Mouse (Mus musculus): ENCODE measurements at regions not wholly inside any gene's neighbourhood (a gene's known extent, or its start where the extent isn't known, plus 50 kb on each side); places are given as distances from the start of the nearest gene placed in this dataset.
A peak's percentile ranks its signal among the peaks of the same experiment; 100 is the strongest.
"Not testable (repeated sequence)": the region's sequence is repeated elsewhere in the genome, so short reads cannot be mapped to it uniquely, and the experiment has no call there.

DNA sequence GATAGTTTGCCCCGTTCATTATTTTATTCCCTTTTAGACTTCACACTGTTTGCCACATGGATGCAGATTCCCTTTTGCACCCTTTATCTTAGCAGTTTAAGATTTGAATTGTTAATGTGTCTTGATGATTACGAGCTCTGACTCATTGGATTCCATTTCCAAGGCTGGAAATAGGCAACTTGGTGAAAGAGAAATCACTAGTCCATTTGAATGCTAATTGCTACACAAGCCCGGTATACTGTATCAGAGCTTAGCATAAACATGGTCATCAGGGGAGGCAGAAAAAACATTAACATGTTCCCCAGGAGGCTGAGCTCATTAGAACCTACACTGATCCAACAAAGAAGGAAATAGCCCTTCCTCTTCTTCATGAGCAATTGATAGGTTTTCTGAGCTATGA lies 892.9 kb downstream of the Robo1 start:
- Histone ChIP-seq H3K4me3 (ENCODE audit: insufficient read depth, low read depth, low read length) (no peak overlapping the region), H3K4me1 (ENCODE audit: control insufficient read depth, insufficient read depth, low read length) (no peaks in the 10 kb centered on the region), H3K27me3 (ENCODE audit: control insufficient read depth, insufficient read depth, low read length) (no peaks in the 10 kb centered on the region), H3K36me3 (ENCODE audit: control insufficient read depth, insufficient read depth, low read length) (no peaks in the 10 kb centered on the region), H3K9ac (ENCODE audit: low read depth, low read length) (no peak overlapping the region), H3K79me2 (ENCODE audit: control insufficient read depth, insufficient read depth, low read length) (no peaks in the 10 kb centered on the region), H3K27ac (replicated peaks; ENCODE audit: insufficient read depth, low read depth, low read length) (no peak overlapping the region)
- no peak for DNase-seq (ENCODE audit: extremely low read depth, low read depth, low spot score)
- TF ChIP-seq POLR2A (IDR thresholded peaks at IDR 0.05; ENCODE audit: extremely low read depth, insufficient read depth, low read length) (no peak), CTCF (IDR thresholded peaks at IDR 0.05; ENCODE audit: low read depth, low read length) (no peak)
- WGBS: 55% methylated on average over 3 of the region's 3 CpGs

DNA sequence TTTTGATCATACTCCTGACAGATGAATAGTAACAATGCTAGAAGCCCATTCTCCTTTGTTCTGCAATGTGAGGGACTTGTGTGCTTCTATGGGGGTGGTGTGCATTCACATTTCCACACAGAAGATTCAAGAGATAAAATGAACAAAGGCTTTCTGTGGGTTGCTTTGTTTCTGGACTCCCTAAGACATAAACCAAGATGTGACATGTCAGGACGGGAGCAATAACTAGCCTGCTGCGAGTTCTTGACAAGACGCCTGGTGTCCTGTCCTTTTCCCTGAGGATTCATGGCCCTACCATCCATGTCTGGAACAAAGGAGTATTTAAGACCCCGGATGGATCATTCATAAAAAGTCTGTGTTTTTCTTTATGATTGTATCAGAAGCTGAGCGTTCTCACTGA lies 874.7 kb downstream of the Robo1 start:
- no peak overlapping the region for H3K4me3 ChIP-seq (ENCODE audit: insufficient read depth, low read depth, low read length)
- DNase-seq (ENCODE audit: extremely low read depth, low read depth, low spot score): no peak
- H3K27ac ChIP-seq (replicated peaks; ENCODE audit: insufficient read depth, low read depth, low read length): no peak overlapping the region
- H3K36me3 ChIP-seq (ENCODE audit: control insufficient read depth, insufficient read depth, low read length): no peaks in the 10 kb centered on the region
- no peaks in the 10 kb centered on the region for H3K27me3 ChIP-seq (ENCODE audit: control insufficient read depth, insufficient read depth, low read length)
- no peak overlapping the region for H3K9ac ChIP-seq (ENCODE audit: low read depth, low read length)
- no peak for TF ChIP-seq POLR2A (IDR thresholded peaks at IDR 0.05; ENCODE audit: extremely low read depth, insufficient read depth, low read length)
- no peak for TF ChIP-seq CTCF (IDR thresholded peaks at IDR 0.05; ENCODE audit: low read depth, low read length)
- no peaks in the 10 kb centered on the region for H3K79me2 ChIP-seq (ENCODE audit: control insufficient read depth, insufficient read depth, low read length)
- 88% methylated on average over 5 of the region's 5 CpGs for WGBS
- no peaks in the 10 kb centered on the region for H3K4me1 ChIP-seq (ENCODE audit: control insufficient read depth, insufficient read depth, low read length)

DNA sequence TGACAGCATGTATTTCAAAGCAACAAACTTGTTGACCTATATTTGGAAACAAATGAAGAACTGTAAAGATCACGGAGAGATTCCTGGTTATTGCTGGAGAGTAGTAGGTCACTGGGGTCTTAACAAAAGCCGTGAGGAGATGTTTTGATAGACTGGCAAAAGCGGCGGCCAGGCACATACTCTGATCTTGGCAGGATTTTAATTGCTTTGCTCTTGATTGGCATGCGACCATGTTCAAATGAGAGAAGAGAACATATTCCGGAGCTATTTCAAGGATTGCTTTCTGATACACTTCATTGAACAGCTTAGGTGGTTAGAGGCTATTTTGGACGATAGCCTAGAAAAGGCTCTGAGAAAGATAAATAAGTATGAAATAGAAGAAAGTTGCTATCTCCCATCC lies 874.2 kb downstream of the Robo1 start:
- no peak for DNase-seq (ENCODE audit: extremely low read depth, low read depth, low spot score)
- H3K4me3 ChIP-seq (ENCODE audit: insufficient read depth, low read depth, low read length): no peak overlapping the region
- TF ChIP-seq POLR2A (IDR thresholded peaks at IDR 0.05; ENCODE audit: extremely low read depth, insufficient read depth, low read length) (no peak), CTCF (IDR thresholded peaks at IDR 0.05; ENCODE audit: low read depth, low read length) (no peak)
- no peaks in the 10 kb centered on the region for H3K79me2 ChIP-seq (ENCODE audit: control insufficient read depth, insufficient read depth, low read length)
- no peak overlapping the region for H3K27ac ChIP-seq (replicated peaks; ENCODE audit: insufficient read depth, low read depth, low read length)
- no peaks in the 10 kb centered on the region for H3K27me3 ChIP-seq (ENCODE audit: control insufficient read depth, insufficient read depth, low read length)
- no peak overlapping the region for H3K9ac ChIP-seq (ENCODE audit: low read depth, low read length)
- no peaks in the 10 kb centered on the region for H3K36me3 ChIP-seq (ENCODE audit: control insufficient read depth, insufficient read depth, low read length)
- H3K4me1 ChIP-seq (ENCODE audit: control insufficient read depth, insufficient read depth, low read length): no peaks in the 10 kb centered on the region
- 88% methylated on average over 7 of the region's 7 CpGs for WGBS

DNA sequence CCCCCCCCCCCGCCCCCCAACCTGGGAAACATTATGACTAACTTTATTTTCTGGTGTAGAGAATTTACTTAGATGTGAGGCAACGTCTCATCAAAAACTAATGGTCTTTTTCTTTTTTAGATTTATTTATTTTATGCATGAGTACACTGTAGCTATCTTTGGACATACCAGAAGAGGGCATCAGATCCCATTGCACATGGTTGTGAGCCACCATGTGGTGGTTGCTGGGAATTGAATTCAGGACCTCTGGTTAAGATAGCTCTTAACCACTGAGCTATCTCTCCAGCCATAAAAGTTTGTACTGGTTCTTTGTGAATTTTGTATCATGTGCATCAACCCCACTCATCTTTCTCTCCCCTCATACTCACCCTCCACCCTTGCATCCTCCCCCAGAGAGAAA lies 847.3 kb downstream of the Robo1 start:
- Histone ChIP-seq H3K4me3 (ENCODE audit: insufficient read depth, low read depth, low read length) (no peak overlapping the region), H3K27me3 (ENCODE audit: control insufficient read depth, insufficient read depth, low read length) (no peaks in the 10 kb centered on the region), H3K27ac (replicated peaks; ENCODE audit: insufficient read depth, low read depth, low read length) (no peak overlapping the region), H3K79me2 (ENCODE audit: control insufficient read depth, insufficient read depth, low read length) (no peaks in the 10 kb centered on the region), H3K9ac (ENCODE audit: low read depth, low read length) (no peak overlapping the region), H3K4me1 (ENCODE audit: control insufficient read depth, insufficient read depth, low read length) (no peaks in the 10 kb centered on the region), H3K36me3 (ENCODE audit: control insufficient read depth, insufficient read depth, low read length) (no peaks in the 10 kb centered on the region)
- TF ChIP-seq CTCF (IDR thresholded peaks at IDR 0.05; ENCODE audit: low read depth, low read length) (peak; percentile 30; the same call in 1 of the 2 replicates), POLR2A (IDR thresholded peaks at IDR 0.05; ENCODE audit: extremely low read depth, insufficient read depth, low read length) (no peak)
- peak; percentile 2 for DNase-seq (ENCODE audit: extremely low read depth, low read depth, low spot score)
- 40% methylated on average over 2 of the region's 2 CpGs for WGBS

DNA sequence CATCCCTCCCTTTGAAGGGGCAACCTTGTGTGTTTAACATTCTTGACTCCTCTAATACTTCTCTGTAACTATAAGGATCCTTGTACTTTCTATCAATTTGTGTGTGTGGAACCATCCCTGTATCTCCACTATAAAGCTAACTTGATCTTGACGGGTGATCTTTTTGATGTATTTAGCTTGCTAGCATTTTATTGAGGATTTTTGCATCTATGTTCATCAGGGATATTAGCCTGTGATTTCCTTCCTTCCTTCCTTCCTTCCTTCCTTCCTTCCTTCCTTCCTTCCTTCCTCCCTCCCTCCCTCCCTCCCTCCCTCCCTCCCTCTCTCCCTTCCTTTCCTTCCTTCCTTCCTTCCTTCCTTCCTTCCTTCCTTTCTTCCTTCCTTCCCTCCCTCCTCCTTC lies 819.8 kb downstream of the Robo1 start:
- not testable (repeated sequence) for H3K27ac ChIP-seq (replicated peaks; ENCODE audit: insufficient read depth, low read depth, low read length); H3K79me2 ChIP-seq (ENCODE audit: control insufficient read depth, insufficient read depth, low read length); H3K9ac ChIP-seq (ENCODE audit: low read depth, low read length); H3K36me3 ChIP-seq (ENCODE audit: control insufficient read depth, insufficient read depth, low read length); H3K27me3 ChIP-seq (ENCODE audit: control insufficient read depth, insufficient read depth, low read length); H3K4me1 ChIP-seq (ENCODE audit: control insufficient read depth, insufficient read depth, low read length); H3K4me3 ChIP-seq (ENCODE audit: insufficient read depth, low read depth, low read length); DNase-seq (ENCODE audit: extremely low read depth, low read depth, low spot score)
- WGBS: 89% methylated on average over 1 of the region's 1 CpGs

DNA sequence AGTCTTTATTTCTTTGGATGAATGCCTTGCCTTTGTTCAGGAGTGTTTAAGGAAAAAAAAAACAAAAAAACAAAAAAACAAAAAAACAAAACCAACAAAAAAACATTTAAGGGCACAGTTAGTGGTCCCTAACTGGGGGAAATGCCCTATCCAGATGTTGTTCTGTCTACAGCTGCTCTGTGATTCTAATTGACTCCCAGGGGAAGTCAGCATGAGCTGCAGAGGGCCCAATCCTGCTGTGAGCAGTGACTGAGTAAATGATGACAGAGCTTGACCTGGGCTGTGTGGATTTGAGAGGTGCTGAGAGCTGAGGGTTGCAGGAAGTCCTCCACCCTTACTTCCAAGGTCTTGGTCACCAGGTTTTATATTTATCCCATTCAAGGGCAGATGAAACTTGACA lies 812.5 kb downstream of the Robo1 start:
- Histone ChIP-seq H3K4me1 (ENCODE audit: control insufficient read depth, insufficient read depth, low read length) (no peaks in the 10 kb centered on the region), H3K4me3 (ENCODE audit: insufficient read depth, low read depth, low read length) (no peak overlapping the region), H3K27ac (replicated peaks; ENCODE audit: insufficient read depth, low read depth, low read length) (no peak overlapping the region), H3K36me3 (ENCODE audit: control insufficient read depth, insufficient read depth, low read length) (no peaks in the 10 kb centered on the region), H3K9ac (ENCODE audit: low read depth, low read length) (no peak overlapping the region), H3K27me3 (ENCODE audit: control insufficient read depth, insufficient read depth, low read length) (no peaks in the 10 kb centered on the region), H3K79me2 (ENCODE audit: control insufficient read depth, insufficient read depth, low read length) (no peaks in the 10 kb centered on the region)
- DNase-seq (ENCODE audit: extremely low read depth, low read depth, low spot score): no peak
- TF ChIP-seq CTCF (IDR thresholded peaks at IDR 0.05; ENCODE audit: low read depth, low read length) (no peak), POLR2A (IDR thresholded peaks at IDR 0.05; ENCODE audit: extremely low read depth, insufficient read depth, low read length) (no peak)

Measured in liver, adult 2 months (tissue).